Mouse (Mus musculus) cerebellum, postnatal 14 days (tissue): ENCODE data around the gene Pex14.
A peak's percentile ranks its signal among the peaks of the same experiment; 100 is the strongest.
"Not testable (repeated sequence)": the region's sequence is repeated elsewhere in the genome, so short reads cannot be mapped to it uniquely, and the experiment has no call there.

Experiments used
- DNase-seq, 2 experiments: peaks; one replicate each; pipeline ENCODE4 v3.0.0; 2021; ENCODE audit warnings: mixed read lengths in 2 of 2

The Pex14 gene

GRCm38 (mm10) chr4:149101456-149101855, 1.8 kb upstream of the Pex14 start:
- DNase-seq: no peak

- not testable (repeated sequence) for DNase-seq
Observed at GRCm38 (mm10) chr4:149100449-149100848, 773 bp upstream of the Pex14 start.

GRCm38 (mm10) chr4:149098571-149098970, 1.1 kb downstream of the Pex14 start:
- DNase-seq: no peak

- no peak for DNase-seq
Observed at GRCm38 (mm10) chr4:149097956-149098355, 1.7 kb downstream of the Pex14 start.

GRCm38 (mm10) chr4:149091364-149091763, 8.3 kb downstream of the Pex14 start:
- DNase-seq: no peak

- no peak for DNase-seq
Observed at GRCm38 (mm10) chr4:149085381-149085780, 14.3 kb downstream of the Pex14 start.

- DNase-seq: peak; percentile 83 to 91
Observed at GRCm38 (mm10) chr4:149081528-149081927, 18.1 kb downstream of the Pex14 start.

- no peak for DNase-seq
Observed at GRCm38 (mm10) chr4:149080111-149080510, 19.6 kb downstream of the Pex14 start.

- no peak for DNase-seq
Observed at GRCm38 (mm10) chr4:149079629-149080028, 20.0 kb downstream of the Pex14 start.

- no peak for DNase-seq
Observed at GRCm38 (mm10) chr4:149078261-149078660, 21.4 kb downstream of the Pex14 start.

GRCm38 (mm10) chr4:149075871-149076575, 23.7 kb downstream of the Pex14 start:
- peak; percentile 67 to 79 for DNase-seq

GRCm38 (mm10) chr4:149075073-149075472, 24.6 kb downstream of the Pex14 start:
- no peak for DNase-seq

- DNase-seq: peak; percentile 53 to 57
Observed at GRCm38 (mm10) chr4:149066672-149067551, 32.8 kb downstream of the Pex14 start.

GRCm38 (mm10) chr4:149064061-149064854, 35.4 kb downstream of the Pex14 start:
- no peak for DNase-seq

- DNase-seq: no peak
Observed at GRCm38 (mm10) chr4:149062406-149063318, 37.0 kb downstream of the Pex14 start.

GRCm38 (mm10) chr4:149061432-149061718, 38.3 kb downstream of the Pex14 start:
- DNase-seq: no peak

GRCm38 (mm10) chr4:149060621-149061431, 38.9 kb downstream of the Pex14 start:
- DNase-seq: peak in 1 of 2 experiments; percentile 37

- no peak for DNase-seq
Observed at GRCm38 (mm10) chr4:149059713-149060112, 40.0 kb downstream of the Pex14 start.

GRCm38 (mm10) chr4:149058298-149058697, 41.4 kb downstream of the Pex14 start:
- DNase-seq: no peak

GRCm38 (mm10) chr4:149057470-149057869, 42.2 kb downstream of the Pex14 start:
- no peak for DNase-seq

GRCm38 (mm10) chr4:149056957-149057356, 42.7 kb downstream of the Pex14 start:
- DNase-seq: no peak
